Mouse (Mus musculus): ENCODE measurements around the gene Alg9. TPM values are rescaled to one million over a fixed set of nuclear protein-coding genes. Genes with fewer than 3 reads are reported as not detected.
A peak's percentile ranks its signal among the peaks of the same experiment; 100 is the strongest.

The Alg9 gene
- polyA plus RNA-seq, 1 experiment from 2014 or later, result 37.3 TPM

GRCm38 (mm10) chr9:50752054-50752602 lies 22.7 kb upstream of the Alg9 start, which contains the start of gene Hspb2:
Gene Hspb2 (minus strand): TSS chr9:50752354.
- Histone ChIP-seq H3K27ac (ENCODE audit: low read depth, low read length) (peak within 1 kb of the TSS; percentile 98), H3K4me1 (ENCODE audit: control insufficient read depth, insufficient read depth, low read length) (peaks cover 9% of the 10 kb centered on the region; the same call in 1 of the 2 replicates), H3K4me3 (ENCODE audit: low read depth, low read length) (peak within 1 kb of the TSS; percentile 54), H3K27me3 (ENCODE audit: control insufficient read depth, insufficient read depth, low read length) (no peaks in the 10 kb centered on the region), H3K4me2 (peak within 1 kb of the TSS; percentile 62), H3K9me3 (replicated peaks; ENCODE audit: control insufficient read depth, low read length) (no peaks in the 10 kb centered on the region), H3K9ac (ENCODE audit: low read depth, low read length) (peak within 1 kb of the TSS; percentile 92), H3K36me3 (ENCODE audit: control insufficient read depth, insufficient read depth, low read length) (no peaks in the 10 kb centered on the region)
- peak; percentile 77 for ATAC-seq (replicated peaks; ENCODE audit: insufficient number of reproducible peaks, low FRiP score, low TSS enrichment)
- 31% methylated on average over 14 of the region's 14 CpGs for WGBS (ENCODE audit: insufficient replicate concordance)

DNA sequence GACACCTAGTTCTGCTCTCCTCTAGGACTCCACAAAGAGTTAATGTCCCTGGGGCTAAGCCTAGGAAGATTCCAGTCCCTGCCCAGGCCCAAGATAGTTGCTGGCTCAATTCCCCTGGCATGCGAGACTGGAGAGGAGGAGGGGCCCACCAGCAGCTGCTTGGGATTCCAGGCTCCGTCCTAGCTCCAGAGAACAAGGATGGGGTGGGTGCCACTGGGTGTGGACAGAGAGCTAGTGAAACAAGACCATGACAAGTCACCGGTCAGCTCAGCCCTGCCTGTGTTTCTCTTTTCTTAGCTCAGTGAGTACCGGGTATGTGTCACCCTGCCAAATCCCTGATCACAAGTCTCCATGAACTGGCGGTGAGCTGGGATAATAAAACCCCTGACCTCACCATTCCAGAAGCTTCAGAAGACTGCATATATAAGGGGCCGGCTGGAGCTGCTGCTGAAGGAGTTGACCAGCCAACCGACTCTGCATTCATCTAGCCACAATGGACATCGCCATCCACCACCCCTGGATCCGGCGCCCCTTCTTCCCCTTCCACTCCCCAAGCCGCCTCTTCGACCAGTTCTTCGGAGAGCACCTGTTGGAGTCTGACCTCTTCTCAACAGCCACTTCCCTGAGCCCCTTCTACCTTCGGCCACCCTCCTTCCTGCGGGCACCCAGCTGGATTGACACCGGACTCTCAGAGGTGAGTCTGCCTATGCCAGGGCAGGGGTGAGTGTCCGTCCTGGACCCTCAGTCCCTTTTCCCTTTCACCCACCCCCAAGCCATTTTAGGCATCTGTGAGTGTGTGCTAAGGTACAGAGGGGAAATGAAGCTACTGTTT lies 21.8 kb upstream of the Alg9 start:
- Histone ChIP-seq H3K9ac (ENCODE audit: low read depth, low read length) (peak overlapping the region; percentile 92), H3K36me3 (ENCODE audit: control insufficient read depth, insufficient read depth, low read length) (no peaks in the 10 kb centered on the region), H3K27ac (ENCODE audit: low read depth, low read length) (peak overlapping the region; percentile 98), H3K4me1 (ENCODE audit: control insufficient read depth, insufficient read depth, low read length) (peaks cover 9% of the 10 kb centered on the region; the same call in 1 of the 2 replicates), H3K9me3 (replicated peaks; ENCODE audit: control insufficient read depth, low read length) (no peaks in the 10 kb centered on the region), H3K27me3 (ENCODE audit: control insufficient read depth, insufficient read depth, low read length) (no peaks in the 10 kb centered on the region), H3K4me2 (peak overlapping the region; percentile 62), H3K4me3 (ENCODE audit: low read depth, low read length) (peak overlapping the region; percentile 54)
- 29% methylated on average over 17 of the region's 17 CpGs for WGBS (ENCODE audit: insufficient replicate concordance)
- peak; percentile 75 for ATAC-seq (replicated peaks; ENCODE audit: insufficient number of reproducible peaks, low FRiP score, low TSS enrichment)

GRCm38 (mm10) chr9:50753947-50754346 lies 20.9 kb upstream of the Alg9 start:
- Histone ChIP-seq H3K9ac (ENCODE audit: low read depth, low read length) (peak overlapping the region; percentile 92), H3K4me2 (peak overlapping the region; percentile 62), H3K4me1 (ENCODE audit: control insufficient read depth, insufficient read depth, low read length) (peaks cover 9% of the 10 kb centered on the region; the same call in 1 of the 2 replicates), H3K4me3 (ENCODE audit: low read depth, low read length) (peak overlapping the region; percentile 54), H3K36me3 (ENCODE audit: control insufficient read depth, insufficient read depth, low read length) (no peaks in the 10 kb centered on the region), H3K9me3 (replicated peaks; ENCODE audit: control insufficient read depth, low read length) (no peaks in the 10 kb centered on the region), H3K27me3 (ENCODE audit: control insufficient read depth, insufficient read depth, low read length) (no peaks in the 10 kb centered on the region), H3K27ac (ENCODE audit: low read depth, low read length) (peak overlapping the region; percentile 98)
- no peak for ATAC-seq (replicated peaks; ENCODE audit: insufficient number of reproducible peaks, low FRiP score, low TSS enrichment)
- 23% methylated on average over 7 of the region's 7 CpGs for WGBS (ENCODE audit: insufficient replicate concordance)

DNA sequence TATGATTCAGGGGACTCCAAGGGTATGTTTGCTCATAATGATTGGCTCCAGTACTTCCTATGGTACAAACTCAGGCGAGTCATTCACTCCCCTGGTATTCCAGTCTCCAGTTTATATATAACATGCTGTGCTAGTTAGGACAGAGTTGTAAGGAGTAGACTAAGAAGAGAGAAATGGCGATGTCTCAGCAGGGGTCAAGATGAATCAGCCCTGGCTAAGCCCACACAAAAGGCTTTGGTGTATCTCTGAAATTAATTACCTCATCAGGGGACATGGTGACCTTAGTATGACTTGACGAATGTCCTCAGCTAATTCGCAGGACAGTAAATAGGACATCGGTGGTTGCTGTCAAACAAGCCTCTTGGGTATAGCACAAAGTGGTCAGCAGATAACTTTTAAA lies 18.1 kb upstream of the Alg9 start:
- 61% methylated on average over 5 of the region's 5 CpGs for WGBS (ENCODE audit: insufficient replicate concordance)
- Histone ChIP-seq H3K36me3 (ENCODE audit: control insufficient read depth, insufficient read depth, low read length) (no peaks in the 10 kb centered on the region), H3K9ac (ENCODE audit: low read depth, low read length) (no peak overlapping the region), H3K27ac (ENCODE audit: low read depth, low read length) (no peak overlapping the region), H3K9me3 (replicated peaks; ENCODE audit: control insufficient read depth, low read length) (no peaks in the 10 kb centered on the region), H3K27me3 (ENCODE audit: control insufficient read depth, insufficient read depth, low read length) (no peaks in the 10 kb centered on the region), H3K4me1 (ENCODE audit: control insufficient read depth, insufficient read depth, low read length) (0 out of 2 replicates have a peak, but pooled peaks cover 5% of the 10 kb centered on the region), H3K4me3 (ENCODE audit: low read depth, low read length) (no peak overlapping the region), H3K4me2 (no peak overlapping the region)
- no peak for ATAC-seq (replicated peaks; ENCODE audit: insufficient number of reproducible peaks, low FRiP score, low TSS enrichment)

- Histone ChIP-seq H3K27ac (ENCODE audit: low read depth, low read length) (no peak overlapping the region), H3K4me1 (ENCODE audit: control insufficient read depth, insufficient read depth, low read length) (no peaks in the 10 kb centered on the region), H3K27me3 (ENCODE audit: control insufficient read depth, insufficient read depth, low read length) (no peaks in the 10 kb centered on the region), H3K4me2 (no peak overlapping the region), H3K4me3 (ENCODE audit: low read depth, low read length) (no peak overlapping the region), H3K9me3 (replicated peaks; ENCODE audit: control insufficient read depth, low read length) (no peaks in the 10 kb centered on the region), H3K9ac (ENCODE audit: low read depth, low read length) (no peak overlapping the region), H3K36me3 (ENCODE audit: control insufficient read depth, insufficient read depth, low read length) (no peaks in the 10 kb centered on the region)
- ATAC-seq (replicated peaks; ENCODE audit: insufficient number of reproducible peaks, low FRiP score, low TSS enrichment), result no peak
- 60% methylated on average over 6 of the region's 6 CpGs for WGBS (ENCODE audit: insufficient replicate concordance)
Measured at GRCm38 (mm10) chr9:50761520-50762243, 13.1 kb upstream of the Alg9 start.

DNA sequence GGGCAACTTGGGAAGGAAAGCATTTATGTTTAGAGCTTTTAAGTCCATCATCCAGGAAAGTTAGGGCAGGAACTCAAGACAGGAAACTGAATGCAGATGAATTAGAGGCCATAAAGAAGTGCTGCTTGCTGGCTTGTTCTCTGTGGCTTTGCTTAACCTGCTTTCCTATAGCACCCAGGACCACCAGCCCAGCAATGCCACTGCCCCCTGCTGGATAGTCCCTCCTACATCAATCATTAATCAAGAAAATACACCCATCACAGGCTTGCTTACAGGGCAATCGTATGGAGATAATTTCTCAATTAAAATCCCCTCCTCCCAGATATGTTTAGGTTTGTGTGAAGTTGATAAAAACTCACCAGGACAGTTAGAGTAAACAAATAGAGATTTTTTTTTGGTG lies 11.5 kb upstream of the Alg9 start:
- no peak overlapping the region for H3K4me3 ChIP-seq (ENCODE audit: low read depth, low read length)
- peaks cover 4% of the 10 kb centered on the region; the same call in 1 of the 2 replicates for H3K4me1 ChIP-seq (ENCODE audit: control insufficient read depth, insufficient read depth, low read length)
- H3K9ac ChIP-seq (ENCODE audit: low read depth, low read length), result no peak overlapping the region
- no peak for ATAC-seq (replicated peaks; ENCODE audit: insufficient number of reproducible peaks, low FRiP score, low TSS enrichment)
- H3K4me2 ChIP-seq, result no peak overlapping the region
- no peaks in the 10 kb centered on the region for H3K27me3 ChIP-seq (ENCODE audit: control insufficient read depth, insufficient read depth, low read length)
- H3K27ac ChIP-seq (ENCODE audit: low read depth, low read length), result no peak overlapping the region
- H3K9me3 ChIP-seq (replicated peaks; ENCODE audit: control insufficient read depth, low read length), result no peaks in the 10 kb centered on the region
- 66% methylated on average over 1 of the region's 1 CpGs for WGBS (ENCODE audit: insufficient replicate concordance)
- no peaks in the 10 kb centered on the region for H3K36me3 ChIP-seq (ENCODE audit: control insufficient read depth, insufficient read depth, low read length)

- Histone ChIP-seq H3K27ac (ENCODE audit: low read depth, low read length) (peak overlapping the region; percentile 91), H3K4me2 (peak overlapping the region; percentile 91), H3K9me3 (replicated peaks; ENCODE audit: control insufficient read depth, low read length) (no peaks in the 10 kb centered on the region), H3K4me3 (ENCODE audit: low read depth, low read length) (peak overlapping the region; percentile 73), H3K36me3 (ENCODE audit: control insufficient read depth, insufficient read depth, low read length) (no peaks in the 10 kb centered on the region), H3K27me3 (ENCODE audit: control insufficient read depth, insufficient read depth, low read length) (no peaks in the 10 kb centered on the region), H3K9ac (ENCODE audit: low read depth, low read length) (peak overlapping the region; percentile 81), H3K4me1 (ENCODE audit: control insufficient read depth, insufficient read depth, low read length) (peaks cover 8% of the 10 kb centered on the region)
- 7% methylated on average over 17 of the region's 17 CpGs for WGBS (ENCODE audit: insufficient replicate concordance)
- peak; percentile 23 for ATAC-seq (replicated peaks; ENCODE audit: insufficient number of reproducible peaks, low FRiP score, low TSS enrichment)
Measured at GRCm38 (mm10) chr9:50767531-50768106, 7.2 kb upstream of the Alg9 start.

All from heart, embryonic 11.5 days (tissue).